Mouse (Mus musculus) forebrain, embryonic 14.5 days (tissue): ENCODE measurements around the gene Syt11. TPM values are rescaled to one million over a fixed set of nuclear protein-coding genes. Genes with fewer than 3 reads are reported as not detected.
A peak's percentile ranks its signal among the peaks of the same experiment; 100 is the strongest.

ENCODE experiments used
- ATAC-seq: fragments of 200-750 bp; cut with Nextera tagmentation; 2 replicates; pipeline ENCODE4 v1.8.0; 2017; ENCODE audit warnings: mild to moderate bottlenecking, moderate library complexity
- DNase-seq: peaks from one replicate; pipeline ENCODE4 v3.0.0-alpha.2; 2015; ENCODE audit warnings: low spot score
- H3K27ac ChIP-seq: fragments of 300-500 bp; sonication (generic); 2 replicates; pipeline ENCODE4 v1.5.1; 2014; ENCODE audit warnings: low read depth, mild to moderate bottlenecking, control low read depth, low read length, moderate library complexity
- H3K27me3 ChIP-seq: fragments of 300-500 bp; sonication (generic); replicated peaks from 2 replicates; pipeline ENCODE4 v1.6.1; 2014; ENCODE audit warnings: low read length, control low read depth, mixed read lengths; ENCODE audit not compliant: control insufficient read depth, insufficient read depth
- H3K36me3 ChIP-seq: fragments of 300-500 bp; sonication (generic); 2 replicates; pipeline ENCODE4 v1.6.1; 2014; ENCODE audit warnings: low read length, control low read depth; ENCODE audit not compliant: control insufficient read depth, insufficient read depth
- H3K4me1 ChIP-seq: fragments of 300-500 bp; sonication (generic); 2 replicates; pipeline ENCODE4 v1.6.1; 2014; ENCODE audit warnings: antibody characterized with exemption, low read length, control low read depth; ENCODE audit not compliant: control insufficient read depth, insufficient read depth
- H3K4me2 ChIP-seq: fragments of 300-500 bp; sonication (generic); 2 replicates; pipeline ENCODE4 v1.6.1; 2014; ENCODE audit warnings: mild to moderate bottlenecking, control low read depth, low read length
- H3K4me3 ChIP-seq: fragments of 300-500 bp; sonication (generic); 2 replicates; pipeline ENCODE4 v1.5.1; 2014; ENCODE audit warnings: low read depth, low read length, control low read depth
- H3K9ac ChIP-seq: fragments of 300-500 bp; sonication (generic); 2 replicates; pipeline ENCODE4 v1.6.1; 2014; ENCODE audit warnings: mild to moderate bottlenecking, low read length, control low read depth, moderate library complexity
- H3K9me3 ChIP-seq: fragments of 300-500 bp; sonication (generic); replicated peaks from 2 replicates; pipeline ENCODE4 v1.6.1; 2016; ENCODE audit warnings: low read length, control low read depth, mixed read lengths; ENCODE audit not compliant: control insufficient read depth
- WGBS: fragments of 180-500 bp; shearing (Covaris S2); extraction: QIAGEN DNeasy Blood & Tissue Kit; methylation state at CpG from one replicate; pipeline ENCODE4 v1.1.7; 2014; 5-methylcytosine and 5-hydroxymethylcytosine counted together
- polyA plus RNA-seq: library from polyadenylated mRNA; unstranded; fragments of >200 nt; fragmentation: Nextera tagmentation; extraction: Ambion mirVana; gene quantifications from 2 replicates; pipeline ENCODE4 v1.2.1, GENCODE M21; 2014

Syt11 gene
- polyA plus RNA-seq, 1 experiment from 2014 or later: 188 TPM

DNA sequence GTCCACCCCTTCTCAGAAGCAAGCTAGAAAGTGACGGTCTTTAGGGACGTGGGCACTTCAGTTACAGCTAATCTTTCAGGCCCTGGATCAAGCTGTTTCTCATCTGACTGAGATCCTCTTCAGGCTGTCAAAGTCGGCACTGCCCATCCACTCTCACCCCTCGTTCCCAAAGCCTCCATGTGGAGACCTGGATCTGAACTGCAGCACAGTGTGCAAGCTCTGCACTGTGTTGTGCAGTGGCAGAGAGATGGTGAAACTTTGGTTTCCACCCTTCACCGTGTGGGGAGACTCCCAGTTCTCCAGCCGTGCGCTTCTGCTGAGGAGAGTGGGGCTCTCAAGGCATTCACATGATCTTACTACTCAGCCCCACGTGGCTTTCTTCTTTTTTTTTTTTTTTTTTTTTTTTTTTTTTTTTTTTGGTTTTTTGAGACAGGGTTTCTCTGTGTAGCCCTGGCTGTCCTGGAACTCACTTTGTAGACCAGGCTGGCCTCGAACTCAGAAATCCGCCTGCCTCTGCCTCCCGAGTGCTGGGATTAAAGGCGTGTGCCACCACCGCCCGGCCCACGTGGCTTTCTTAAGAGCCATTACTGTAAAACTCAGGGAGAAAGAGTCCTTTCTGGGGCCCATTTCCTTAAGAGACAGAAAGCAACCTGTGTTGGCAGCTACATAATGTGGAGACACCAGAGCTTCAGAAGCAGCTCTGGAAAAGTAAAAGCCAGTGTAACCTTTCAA, 28.7 kb downstream of the Syt11 start:
- Histone ChIP-seq H3K27ac (no peak overlapping the region), H3K4me2 (no peak overlapping the region), H3K36me3 (peaks cover 91% of the 10 kb centered on the region), H3K9ac (no peak overlapping the region), H3K4me1 (no peaks in the 10 kb centered on the region), H3K9me3 (peaks cover 12% of the 10 kb centered on the region), H3K4me3 (no peak overlapping the region), H3K27me3 (no peaks in the 10 kb centered on the region)
- ATAC-seq: no peak
- DNase-seq: no peak
- 94% methylated on average over 13 of the region's 15 CpGs for WGBS

DNA sequence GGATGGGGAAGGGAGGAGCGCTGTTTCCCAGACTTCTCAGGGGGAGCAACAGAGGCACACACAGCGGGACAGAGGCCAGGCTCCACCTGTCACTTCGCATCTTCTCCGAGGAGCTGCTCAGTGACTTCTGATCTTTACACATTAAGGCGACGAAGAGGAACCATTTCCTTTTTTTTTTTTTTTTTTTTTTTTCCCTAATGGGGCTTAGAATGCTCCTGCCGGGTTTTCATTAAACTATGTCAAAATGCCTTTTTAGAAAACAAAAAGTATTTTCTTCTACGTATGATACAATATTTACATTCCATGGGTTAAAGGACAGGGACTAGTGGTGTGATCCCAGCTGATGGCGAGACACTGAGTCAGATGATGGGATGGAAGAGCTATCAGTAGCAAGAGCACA, 29.4 kb downstream of the Syt11 start:
- Histone ChIP-seq H3K27ac (no peak overlapping the region), H3K4me3 (no peak overlapping the region), H3K4me1 (no peaks in the 10 kb centered on the region), H3K27me3 (no peaks in the 10 kb centered on the region), H3K4me2 (no peak overlapping the region), H3K36me3 (peaks cover 85% of the 10 kb centered on the region), H3K9ac (no peak overlapping the region), H3K9me3 (peaks cover 12% of the 10 kb centered on the region)
- DNase-seq (no peak), ATAC-seq (no peak)
- WGBS: 95% methylated on average over 9 of the region's 9 CpGs

DNA sequence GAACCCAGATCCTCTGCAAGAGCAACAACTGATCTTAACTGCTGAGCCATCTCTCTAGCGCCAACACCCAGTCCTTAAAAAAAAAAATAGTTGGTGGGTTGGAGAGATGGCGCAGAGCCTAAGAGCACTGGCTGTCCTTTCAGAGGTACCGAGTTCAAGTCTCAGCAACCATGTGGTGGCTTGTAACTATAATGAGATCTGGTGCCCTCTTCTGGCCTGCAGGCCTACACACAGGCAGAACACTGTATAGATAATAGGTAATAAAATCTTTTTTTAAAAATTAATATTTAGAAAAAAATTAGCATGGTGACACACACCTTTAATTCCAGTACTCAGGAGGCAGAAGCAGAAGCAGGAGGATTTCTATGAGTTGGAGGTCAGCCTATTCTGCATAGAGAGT, 34.8 kb downstream of the Syt11 start:
- WGBS: 98% methylated on average over 3 of the region's 3 CpGs
- no peaks in the 10 kb centered on the region for H3K4me1 ChIP-seq
- DNase-seq (no peak), ATAC-seq (no peak)
- H3K9ac ChIP-seq: no peak overlapping the region
- no peaks in the 10 kb centered on the region for H3K9me3 ChIP-seq
- peaks cover 49% of the 10 kb centered on the region for H3K36me3 ChIP-seq
- no peak overlapping the region for H3K4me3 ChIP-seq
- H3K4me2 ChIP-seq: no peak overlapping the region
- no peaks in the 10 kb centered on the region for H3K27me3 ChIP-seq
- no peak overlapping the region for H3K27ac ChIP-seq

DNA sequence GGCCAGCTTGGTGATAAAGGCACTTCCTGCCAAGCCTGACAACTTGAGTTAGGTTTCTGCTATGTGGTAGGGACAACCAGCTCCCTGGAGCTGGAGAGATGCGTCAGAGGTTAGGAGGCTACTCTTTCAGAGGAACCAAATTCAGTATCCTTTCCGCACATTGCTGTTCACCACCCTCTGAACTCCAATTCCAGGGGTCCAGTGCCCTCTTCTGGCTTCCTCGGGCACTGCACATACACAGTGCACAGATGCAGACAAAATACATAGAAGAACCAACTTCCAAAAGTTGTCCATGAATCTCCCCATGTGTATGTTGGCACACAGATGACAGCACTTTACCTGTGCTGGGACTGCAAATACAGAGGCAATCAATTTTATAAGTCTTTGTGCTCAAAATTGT, 36.3 kb downstream of the Syt11 start:
- no peaks in the 10 kb centered on the region for H3K9me3 ChIP-seq
- no peaks in the 10 kb centered on the region for H3K27me3 ChIP-seq
- H3K36me3 ChIP-seq: peaks cover 41% of the 10 kb centered on the region
- DNase-seq (peak; percentile 19), ATAC-seq (no peak)
- H3K4me3 ChIP-seq: no peak overlapping the region
- no peak overlapping the region for H3K4me2 ChIP-seq
- WGBS: 60% methylated on average over 3 of the region's 3 CpGs
- no peak overlapping the region for H3K9ac ChIP-seq
- H3K27ac ChIP-seq: no peak overlapping the region
- H3K4me1 ChIP-seq: no peaks in the 10 kb centered on the region

DNA sequence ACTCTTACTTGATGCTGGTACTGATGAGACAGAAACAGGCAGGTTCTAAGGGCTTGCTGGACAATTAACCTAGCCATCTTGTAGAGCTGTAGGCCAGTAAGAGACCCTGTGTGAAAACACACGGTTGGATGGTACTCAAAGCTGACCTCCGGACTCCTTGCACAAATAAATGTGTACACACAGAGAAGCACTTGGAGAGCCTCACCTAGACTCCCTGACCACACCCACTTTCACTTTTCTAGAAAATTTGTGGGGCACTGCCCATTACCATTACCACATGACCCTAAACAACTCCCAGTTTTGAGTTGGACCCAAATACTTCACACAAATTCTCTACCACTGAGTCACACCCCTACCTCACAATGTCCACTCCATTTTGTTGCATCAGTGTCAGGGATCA, 38.4 kb downstream of the Syt11 start:
- H3K9me3 ChIP-seq: no peaks in the 10 kb centered on the region
- H3K27ac ChIP-seq: no peak overlapping the region
- ATAC-seq (no peak), DNase-seq (no peak)
- H3K4me2 ChIP-seq: no peak overlapping the region
- peaks cover 23% of the 10 kb centered on the region for H3K36me3 ChIP-seq
- no peaks in the 10 kb centered on the region for H3K27me3 ChIP-seq
- no peak overlapping the region for H3K4me3 ChIP-seq
- no peak overlapping the region for H3K9ac ChIP-seq
- WGBS: 95% methylated on average over 2 of the region's 2 CpGs
- no peaks in the 10 kb centered on the region for H3K4me1 ChIP-seq

DNA sequence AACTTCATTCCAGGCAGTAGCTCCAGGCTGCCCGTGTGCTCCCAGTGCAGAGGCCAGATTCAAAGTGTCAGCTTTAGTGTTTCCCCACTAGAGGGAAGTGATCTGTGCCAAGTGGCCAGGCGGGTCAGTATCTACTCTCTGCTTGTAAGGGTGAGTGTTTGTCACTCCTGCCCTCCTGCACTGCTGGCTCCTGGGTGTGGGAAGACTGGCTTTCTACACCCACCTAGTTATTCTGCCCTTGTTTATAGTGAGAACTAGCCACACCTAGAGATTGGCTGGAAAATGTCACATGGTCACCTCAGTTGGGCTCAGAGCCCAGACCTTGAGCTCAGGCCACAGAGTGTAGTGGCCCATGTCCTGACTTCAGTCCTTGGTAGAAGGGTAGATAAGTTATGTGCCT, 55.9 kb downstream of the Syt11 start:
- ATAC-seq (no peak), DNase-seq (no peak)
- Histone ChIP-seq H3K27ac (no peak overlapping the region), H3K4me2 (no peak overlapping the region), H3K9me3 (no peaks in the 10 kb centered on the region), H3K4me1 (peaks cover 13% of the 10 kb centered on the region), H3K27me3 (no peaks in the 10 kb centered on the region), H3K36me3 (peaks cover 19% of the 10 kb centered on the region), H3K4me3 (no peak overlapping the region), H3K9ac (no peak overlapping the region)
- WGBS: 82% methylated on average over 2 of the region's 2 CpGs

DNA sequence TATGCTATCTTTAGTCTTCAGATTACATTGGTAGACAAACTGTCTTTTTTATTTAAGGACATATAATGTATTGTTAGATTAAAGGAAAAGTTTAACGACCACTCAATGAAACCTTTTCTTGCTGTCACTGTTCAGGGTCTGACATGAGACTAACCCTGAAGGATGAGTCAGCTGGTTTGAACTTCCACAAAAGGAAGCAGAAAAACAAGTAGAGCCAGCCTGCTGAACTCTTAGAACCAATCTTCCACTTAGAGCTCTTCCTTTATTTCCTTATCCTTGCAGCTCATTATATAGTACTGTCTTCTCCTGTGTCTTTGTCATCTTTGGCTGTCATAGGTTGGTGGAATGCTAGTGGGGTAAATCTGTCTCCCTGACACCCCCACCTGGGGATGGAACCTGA, 57.1 kb downstream of the Syt11 start:
- Histone ChIP-seq H3K4me3 (peak overlapping the region; percentile 70; the same call in 1 of the 2 replicates), H3K9me3 (no peaks in the 10 kb centered on the region), H3K9ac (no peak overlapping the region), H3K36me3 (peaks cover 28% of the 10 kb centered on the region), H3K27me3 (no peaks in the 10 kb centered on the region), H3K4me1 (peaks cover 13% of the 10 kb centered on the region), H3K4me2 (peak overlapping the region; percentile 62), H3K27ac (no peak overlapping the region)
- WGBS: 74% methylated on average over 1 of the region's 1 CpGs
- DNase-seq (no peak), ATAC-seq (no peak)

DNA sequence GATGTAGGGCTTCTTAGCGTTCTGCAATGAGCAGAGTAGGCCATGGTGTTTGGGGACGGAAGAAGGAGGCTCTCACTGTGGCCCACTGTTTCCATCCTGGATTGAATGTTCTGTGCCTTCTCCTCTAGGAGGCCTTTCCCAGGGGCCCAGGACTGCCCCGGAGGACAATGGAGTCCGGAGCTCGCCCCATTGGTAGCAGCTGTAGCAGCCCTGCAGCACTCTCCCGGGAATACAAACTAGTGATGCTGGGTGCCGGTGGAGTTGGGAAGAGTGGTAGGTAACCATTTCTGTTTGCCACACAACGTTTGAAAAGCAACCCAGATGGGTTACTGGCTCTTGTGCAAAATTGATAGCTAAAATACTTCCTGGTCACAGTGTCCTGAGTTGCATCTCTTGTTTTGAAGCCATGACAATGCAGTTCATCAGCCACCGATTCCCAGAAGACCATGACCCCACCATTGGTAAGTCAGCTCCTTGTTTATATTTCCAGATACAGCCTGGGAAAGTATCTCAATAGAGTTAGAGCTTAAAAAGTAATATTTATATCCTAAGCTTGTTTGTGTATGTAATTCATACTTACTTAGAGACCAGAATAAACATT, 57.7 kb downstream of the Syt11 start:
- Histone ChIP-seq H3K36me3 (peaks cover 32% of the 10 kb centered on the region), H3K27me3 (no peaks in the 10 kb centered on the region), H3K4me3 (peak overlapping the region; percentile 70), H3K4me2 (peak overlapping the region; percentile 62), H3K4me1 (peaks cover 13% of the 10 kb centered on the region), H3K27ac (no peak overlapping the region; the same call in 1 of the 2 replicates), H3K9me3 (no peaks in the 10 kb centered on the region), H3K9ac (peak overlapping the region; percentile 58)
- 7% methylated on average over 9 of the region's 9 CpGs for WGBS
- ATAC-seq (peak; percentile 60), DNase-seq (peak; percentile 30)
